Mouse (Mus musculus): ENCODE measurements around the gene Edar. TPM values are rescaled to one million over a fixed set of nuclear protein-coding genes. Genes with fewer than 3 reads are reported as not detected.

Edar gene
- polyA plus RNA-seq, 1 experiment from 2014 or later, result 0.30 TPM

- peaks cover 8% of the 10 kb centered on the region for H3K4me1 ChIP-seq (ENCODE audit: control insufficient read depth, insufficient read depth, low read length)
- no peaks in the 10 kb centered on the region for H3K27me3 ChIP-seq (ENCODE audit: control insufficient read depth, insufficient read depth, low read depth, low read length)
- H3K36me3 ChIP-seq (ENCODE audit: control insufficient read depth, insufficient read depth, low read length), result no peaks in the 10 kb centered on the region
- ATAC-seq, result peak; percentile 56
- no peak overlapping the region for H3K9ac ChIP-seq (ENCODE audit: low read depth, low read length)
- H3K4me3 ChIP-seq (ENCODE audit: low read depth, low read length), result no peak overlapping the region
- 2% methylated on average over 5 of the region's 5 CpGs for WGBS
- H3K27ac ChIP-seq (ENCODE audit: low read length), result peak overlapping the region; percentile 65
- H3K4me2 ChIP-seq (ENCODE audit: low read length), result no peak overlapping the region
- H3K9me3 ChIP-seq (replicated peaks; ENCODE audit: control insufficient read depth, low read length, poor library complexity, severe bottlenecking), result no peaks in the 10 kb centered on the region
These were observed 74.5 kb downstream of the Edar start for GRCm38 (mm10) chr10:58600983-58601382.

DNA sequence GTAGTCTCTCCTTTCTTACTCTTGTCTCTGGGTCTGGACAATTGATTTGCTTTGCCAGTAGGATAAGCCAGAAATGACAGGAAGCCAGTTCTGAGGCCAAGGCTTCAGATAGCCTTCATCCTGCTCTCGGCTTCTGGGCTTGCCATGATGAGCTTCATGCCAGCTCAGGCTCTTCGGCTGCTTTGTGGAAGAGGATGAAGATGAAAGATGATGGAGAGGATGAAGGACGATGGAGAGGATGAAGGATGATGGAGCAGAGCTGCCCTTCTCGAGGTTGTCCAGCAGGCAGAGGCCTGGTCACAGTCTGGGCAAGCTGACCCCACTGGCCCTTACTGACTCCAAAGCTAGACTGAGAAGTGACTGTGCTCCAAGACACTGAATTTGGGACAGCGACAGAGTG lies 75.3 kb downstream of the Edar start:
- Histone ChIP-seq H3K27me3 (ENCODE audit: control insufficient read depth, insufficient read depth, low read depth, low read length) (no peaks in the 10 kb centered on the region), H3K9me3 (replicated peaks; ENCODE audit: control insufficient read depth, low read length, poor library complexity, severe bottlenecking) (no peaks in the 10 kb centered on the region), H3K4me2 (ENCODE audit: low read length) (no peak overlapping the region), H3K4me1 (ENCODE audit: control insufficient read depth, insufficient read depth, low read length) (peaks cover 8% of the 10 kb centered on the region), H3K27ac (ENCODE audit: low read length) (no peak overlapping the region), H3K9ac (ENCODE audit: low read depth, low read length) (no peak overlapping the region), H3K36me3 (ENCODE audit: control insufficient read depth, insufficient read depth, low read length) (no peaks in the 10 kb centered on the region), H3K4me3 (ENCODE audit: low read depth, low read length) (no peak overlapping the region)
- ATAC-seq, result no peak
- 89% methylated on average over 5 of the region's 5 CpGs for WGBS

DNA sequence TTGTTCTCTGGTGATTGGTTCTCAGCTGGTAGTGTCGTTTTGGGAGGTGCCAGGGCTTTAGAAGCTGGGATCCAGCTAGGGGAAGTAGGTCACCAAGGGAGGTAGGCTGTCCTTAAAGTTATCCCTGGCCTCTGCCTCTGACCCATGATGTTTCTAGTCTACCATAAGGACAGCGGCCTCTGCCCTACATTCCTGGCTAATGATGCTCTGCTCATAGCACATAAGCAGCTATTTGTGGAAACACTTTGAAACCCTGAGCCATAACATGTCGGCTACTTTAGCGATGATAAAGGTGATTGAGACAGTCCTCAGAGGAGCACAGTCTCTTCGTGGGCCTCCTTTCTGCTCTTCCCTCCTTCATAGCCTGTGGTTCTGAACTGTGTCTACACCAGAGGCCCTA lies 79.6 kb downstream of the Edar start:
- no peak overlapping the region for H3K4me2 ChIP-seq (ENCODE audit: low read length)
- H3K9ac ChIP-seq (ENCODE audit: low read depth, low read length), result no peak overlapping the region
- H3K36me3 ChIP-seq (ENCODE audit: control insufficient read depth, insufficient read depth, low read length), result no peaks in the 10 kb centered on the region
- no peak for ATAC-seq
- H3K27ac ChIP-seq (ENCODE audit: low read length), result no peak overlapping the region
- H3K4me3 ChIP-seq (ENCODE audit: low read depth, low read length), result no peak overlapping the region
- no peaks in the 10 kb centered on the region for H3K27me3 ChIP-seq (ENCODE audit: control insufficient read depth, insufficient read depth, low read depth, low read length)
- WGBS, result 68% methylated on average over 5 of the region's 5 CpGs
- peaks cover under 1% of the 10 kb centered on the region; the same call in 1 of the 2 replicates for H3K4me1 ChIP-seq (ENCODE audit: control insufficient read depth, insufficient read depth, low read length)
- no peaks in the 10 kb centered on the region for H3K9me3 ChIP-seq (replicated peaks; ENCODE audit: control insufficient read depth, low read length, poor library complexity, severe bottlenecking)

DNA sequence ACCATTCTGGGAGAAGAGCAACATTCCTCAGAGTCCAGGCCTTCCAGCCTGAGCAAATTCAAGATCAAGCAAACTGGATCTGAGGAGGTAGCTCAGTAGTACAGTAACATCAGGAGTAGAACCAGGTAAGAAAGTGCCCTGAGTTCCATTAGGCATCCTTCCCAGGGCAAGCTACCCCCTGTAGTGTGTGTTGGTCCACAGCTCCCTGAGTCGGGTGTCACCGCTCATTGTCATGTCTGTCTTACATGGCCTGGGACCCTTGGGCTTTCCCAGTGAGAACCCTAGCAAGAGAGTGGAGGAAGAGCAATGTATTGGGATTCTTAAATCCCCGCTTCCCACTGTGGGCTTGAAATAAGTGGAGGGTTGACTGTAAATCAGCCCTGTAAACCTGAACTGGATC lies 80.3 kb downstream of the Edar start:
- Histone ChIP-seq H3K9ac (ENCODE audit: low read depth, low read length) (no peak overlapping the region), H3K9me3 (replicated peaks; ENCODE audit: control insufficient read depth, low read length, poor library complexity, severe bottlenecking) (no peaks in the 10 kb centered on the region), H3K4me1 (ENCODE audit: control insufficient read depth, insufficient read depth, low read length) (no peaks in the 10 kb centered on the region), H3K4me3 (ENCODE audit: low read depth, low read length) (no peak overlapping the region), H3K4me2 (ENCODE audit: low read length) (no peak overlapping the region), H3K27ac (ENCODE audit: low read length) (no peak overlapping the region), H3K36me3 (ENCODE audit: control insufficient read depth, insufficient read depth, low read length) (no peaks in the 10 kb centered on the region), H3K27me3 (ENCODE audit: control insufficient read depth, insufficient read depth, low read depth, low read length) (no peaks in the 10 kb centered on the region)
- WGBS, result 89% methylated on average over 3 of the region's 3 CpGs
- no peak for ATAC-seq

DNA sequence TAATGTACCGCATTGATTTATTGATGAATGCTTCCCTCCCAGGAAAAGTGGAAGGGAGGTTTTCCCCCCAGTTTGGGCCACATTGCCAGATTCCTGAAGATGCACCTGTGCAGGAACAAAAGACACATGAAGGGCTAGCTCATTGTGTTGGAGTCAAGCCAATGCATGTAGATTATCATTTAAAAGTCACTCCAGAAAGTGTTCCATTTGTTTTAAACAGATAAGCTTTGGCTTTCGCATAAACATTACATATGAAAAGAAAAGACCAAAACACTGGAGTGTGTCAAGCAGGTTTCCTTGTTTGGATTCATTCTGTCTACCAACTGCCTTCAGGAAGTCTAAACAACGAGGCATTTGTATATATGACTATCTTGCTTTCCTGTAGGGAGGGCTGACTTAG lies 81.0 kb downstream of the Edar start:
- Histone ChIP-seq H3K4me1 (ENCODE audit: control insufficient read depth, insufficient read depth, low read length) (no peaks in the 10 kb centered on the region), H3K4me2 (ENCODE audit: low read length) (no peak overlapping the region), H3K27me3 (ENCODE audit: control insufficient read depth, insufficient read depth, low read depth, low read length) (no peaks in the 10 kb centered on the region), H3K27ac (ENCODE audit: low read length) (no peak overlapping the region), H3K9ac (ENCODE audit: low read depth, low read length) (no peak overlapping the region), H3K36me3 (ENCODE audit: control insufficient read depth, insufficient read depth, low read length) (no peaks in the 10 kb centered on the region), H3K9me3 (replicated peaks; ENCODE audit: control insufficient read depth, low read length, poor library complexity, severe bottlenecking) (no peaks in the 10 kb centered on the region), H3K4me3 (ENCODE audit: low read depth, low read length) (no peak overlapping the region)
- WGBS, result 89% methylated on average over 3 of the region's 3 CpGs
- no peak for ATAC-seq

DNA sequence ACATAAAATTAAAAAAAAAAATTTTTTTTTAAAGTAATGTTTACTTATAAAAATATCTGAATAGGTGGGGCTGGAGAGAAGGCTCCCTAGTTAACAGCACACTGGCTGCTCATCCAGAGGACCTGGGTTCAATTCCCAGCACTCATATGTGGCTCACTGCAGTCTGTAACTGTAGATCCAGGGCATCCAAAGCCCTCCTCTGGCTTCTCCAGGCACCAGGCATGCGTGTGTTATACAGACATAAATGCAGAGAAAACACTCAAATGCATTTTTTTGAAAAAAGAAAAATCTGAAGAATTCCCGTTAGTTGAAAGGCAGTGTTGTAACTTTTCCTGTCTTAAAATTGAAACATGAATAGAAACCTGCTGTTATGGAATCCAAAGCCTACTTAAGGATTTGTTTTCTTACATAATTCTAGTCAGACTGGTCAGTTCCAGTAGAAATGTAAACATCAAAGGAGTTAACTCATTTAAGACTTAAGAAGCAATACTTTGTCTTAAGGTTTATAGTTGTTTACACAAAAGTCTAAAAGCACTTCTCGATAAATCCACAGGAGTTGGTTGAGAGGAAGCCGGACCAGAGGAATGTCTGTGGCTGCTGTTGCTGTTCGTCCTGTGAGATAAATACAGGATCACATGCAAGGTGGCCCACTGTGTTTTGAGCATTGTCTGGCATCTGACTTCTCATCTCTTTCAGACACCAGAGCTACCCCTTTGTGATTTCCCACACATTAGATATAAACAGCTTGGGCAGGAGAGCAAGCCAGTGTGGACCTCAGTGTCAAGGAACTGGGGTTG lies 89.8 kb downstream of the Edar start:
- Histone ChIP-seq H3K27me3 (ENCODE audit: control insufficient read depth, insufficient read depth, low read depth, low read length) (no peaks in the 10 kb centered on the region), H3K27ac (ENCODE audit: low read length) (no peak overlapping the region), H3K4me3 (ENCODE audit: low read depth, low read length) (no peak overlapping the region), H3K4me1 (ENCODE audit: control insufficient read depth, insufficient read depth, low read length) (no peaks in the 10 kb centered on the region), H3K36me3 (ENCODE audit: control insufficient read depth, insufficient read depth, low read length) (no peaks in the 10 kb centered on the region), H3K9ac (ENCODE audit: low read depth, low read length) (no peak overlapping the region), H3K9me3 (replicated peaks; ENCODE audit: control insufficient read depth, low read length, poor library complexity, severe bottlenecking) (no peaks in the 10 kb centered on the region), H3K4me2 (ENCODE audit: low read length) (no peak overlapping the region)
- WGBS, result 77% methylated on average over 5 of the region's 5 CpGs
- no peak for ATAC-seq

DNA sequence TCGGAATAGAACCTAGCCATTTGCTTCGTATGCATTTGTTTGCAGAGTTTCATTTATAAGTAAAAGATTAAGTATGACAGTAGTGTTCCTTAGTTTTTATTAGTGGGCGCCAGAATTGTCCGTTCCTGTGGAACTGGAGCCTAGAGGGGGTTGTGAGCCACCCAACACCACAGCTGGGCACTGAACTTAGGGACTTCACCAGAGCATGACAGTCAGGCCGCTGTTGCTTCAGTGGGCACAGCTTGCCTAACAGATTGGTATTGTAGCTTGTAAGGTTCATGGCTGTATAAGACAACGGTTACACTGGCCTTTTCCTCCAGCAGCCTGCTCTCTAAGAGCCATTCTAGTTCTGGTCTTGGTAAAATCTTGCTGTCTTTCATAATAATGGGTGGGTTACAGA lies 114.9 kb downstream of the Edar start:
- H3K4me2 ChIP-seq (ENCODE audit: low read length), result no peak overlapping the region
- 85% methylated on average over 6 of the region's 6 CpGs for WGBS
- no peak overlapping the region for H3K4me3 ChIP-seq (ENCODE audit: low read depth, low read length)
- no peaks in the 10 kb centered on the region for H3K36me3 ChIP-seq (ENCODE audit: control insufficient read depth, insufficient read depth, low read length)
- ATAC-seq, result no peak
- H3K4me1 ChIP-seq (ENCODE audit: control insufficient read depth, insufficient read depth, low read length), result no peaks in the 10 kb centered on the region
- H3K9me3 ChIP-seq (replicated peaks; ENCODE audit: control insufficient read depth, low read length, poor library complexity, severe bottlenecking), result no peaks in the 10 kb centered on the region
- no peaks in the 10 kb centered on the region for H3K27me3 ChIP-seq (ENCODE audit: control insufficient read depth, insufficient read depth, low read depth, low read length)
- H3K27ac ChIP-seq (ENCODE audit: low read length), result no peak overlapping the region
- no peak overlapping the region for H3K9ac ChIP-seq (ENCODE audit: low read depth, low read length)

- Histone ChIP-seq H3K4me1 (ENCODE audit: control insufficient read depth, insufficient read depth, low read length) (no peaks in the 10 kb centered on the region), H3K9me3 (replicated peaks; ENCODE audit: control insufficient read depth, low read length, poor library complexity, severe bottlenecking) (no peaks in the 10 kb centered on the region), H3K27ac (ENCODE audit: low read length) (no peak overlapping the region), H3K9ac (ENCODE audit: low read depth, low read length) (no peak overlapping the region; the same call in 1 of the 2 replicates), H3K36me3 (ENCODE audit: control insufficient read depth, insufficient read depth, low read length) (no peaks in the 10 kb centered on the region), H3K4me3 (ENCODE audit: low read depth, low read length) (no peak overlapping the region), H3K27me3 (ENCODE audit: control insufficient read depth, insufficient read depth, low read depth, low read length) (no peaks in the 10 kb centered on the region), H3K4me2 (ENCODE audit: low read length) (no peak overlapping the region)
- ATAC-seq, result peak; percentile 70
- 24% methylated on average over 3 of the region's 3 CpGs for WGBS
These were observed 115.6 kb downstream of the Edar start for GRCm38 (mm10) chr10:58559901-58560300.

- Histone ChIP-seq H3K9me3 (replicated peaks; ENCODE audit: control insufficient read depth, low read length, poor library complexity, severe bottlenecking) (no peaks in the 10 kb centered on the region), H3K36me3 (ENCODE audit: control insufficient read depth, insufficient read depth, low read length) (no peaks in the 10 kb centered on the region), H3K4me3 (ENCODE audit: low read depth, low read length) (no peak overlapping the region), H3K27me3 (ENCODE audit: control insufficient read depth, insufficient read depth, low read depth, low read length) (no peaks in the 10 kb centered on the region), H3K9ac (ENCODE audit: low read depth, low read length) (no peak overlapping the region), H3K27ac (ENCODE audit: low read length) (no peak overlapping the region), H3K4me1 (ENCODE audit: control insufficient read depth, insufficient read depth, low read length) (no peaks in the 10 kb centered on the region), H3K4me2 (ENCODE audit: low read length) (no peak overlapping the region)
- 33% methylated on average over 7 of the region's 7 CpGs for WGBS
- ATAC-seq, result no peak
These were observed 116.4 kb downstream of the Edar start for GRCm38 (mm10) chr10:58559098-58559497.
